Mouse (Mus musculus): ENCODE data around the gene Cox8a.

DNA sequence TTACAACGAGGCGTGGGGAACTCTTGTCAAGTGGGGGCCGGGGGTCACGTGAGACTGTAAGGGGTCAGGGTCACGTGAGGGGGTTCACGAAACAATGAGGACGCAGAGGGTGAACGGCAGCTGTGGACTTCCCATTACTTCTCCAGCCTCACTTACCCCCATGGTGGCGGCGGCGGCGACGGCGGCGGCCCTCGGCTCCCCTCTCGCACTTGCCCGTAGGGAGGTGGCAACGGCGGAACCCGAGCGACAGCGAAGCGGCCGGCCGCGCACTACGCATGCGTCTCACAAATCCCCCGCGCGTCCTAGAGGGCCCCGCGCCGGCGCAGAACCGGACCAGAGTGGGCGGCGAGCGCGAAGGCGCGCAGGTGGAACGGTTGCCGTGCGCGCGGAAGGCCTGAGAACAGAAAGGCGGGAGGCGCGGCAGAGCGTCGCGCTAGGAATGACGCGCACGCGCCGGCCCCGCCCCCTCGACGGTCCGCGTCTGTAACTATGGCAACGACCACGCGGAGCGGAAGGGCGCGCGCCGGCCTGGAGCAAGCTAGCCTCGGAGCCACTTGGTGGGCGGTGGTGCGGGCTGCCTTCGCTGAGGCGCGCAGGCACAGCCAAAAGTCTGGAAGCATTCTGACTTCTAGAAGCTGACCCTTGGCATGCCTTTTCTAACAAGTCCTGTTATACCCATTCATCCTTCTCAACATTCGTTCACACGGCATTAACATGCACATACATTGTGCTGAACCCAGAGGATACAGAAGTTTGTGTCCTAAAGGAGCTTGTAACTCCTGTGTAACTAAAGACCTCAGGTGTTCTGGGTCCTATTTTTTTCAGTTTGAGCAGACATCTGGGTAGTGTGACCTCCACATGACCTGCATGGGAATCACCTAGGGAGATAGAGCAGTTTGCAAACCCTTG, 23.6 kb upstream of the Cox8a start, which contains the start of gene Naa40:
- TF ChIP-seq CTCF (IDR thresholded peaks at IDR 0.05; ENCODE audit: control insufficient read depth, insufficient read depth, insufficient replicate concordance, low read depth, low read length) (no peak), POLR2A (IDR thresholded peaks at IDR 0.05; ENCODE audit: control insufficient read depth, low read depth, low read length) (peak; percentile 83)
